In the genomic region with DNA sequence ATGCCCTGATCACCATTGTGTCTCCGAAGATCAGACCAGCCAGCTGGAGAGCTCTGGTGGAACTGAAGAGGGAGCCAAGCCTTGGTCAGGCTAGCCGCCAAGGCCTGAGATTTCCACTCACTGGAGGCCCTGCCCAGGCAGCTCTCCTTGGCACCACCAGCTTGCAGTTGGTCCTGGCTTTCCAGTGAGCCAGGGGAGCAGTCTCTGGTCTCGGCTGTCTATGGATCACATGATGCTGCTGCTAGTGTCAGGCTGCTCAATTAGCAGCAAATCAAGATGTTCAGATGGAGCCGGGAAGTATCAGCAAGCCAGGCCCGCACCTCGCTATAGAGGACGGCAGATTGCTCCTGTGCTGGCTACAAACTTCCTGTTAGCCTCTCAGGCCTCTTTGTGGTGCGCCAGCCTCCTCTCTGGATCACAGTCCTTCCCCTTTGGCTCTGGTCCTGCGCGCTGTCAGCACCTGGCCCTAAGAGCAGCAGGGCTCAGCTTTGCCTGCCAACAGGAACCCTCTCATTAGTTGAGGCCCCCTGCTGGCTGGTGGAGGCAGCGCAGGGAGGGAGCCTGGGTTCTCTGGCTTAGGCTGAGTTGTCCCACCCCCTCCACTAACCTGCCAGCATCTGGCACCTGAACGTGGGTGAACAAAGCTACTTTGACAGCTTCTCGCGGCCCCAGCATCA, we compare ENCODE assay signal across 8 mouse cellular contexts.
DNase-seq lines count a peak whose midpoint lies in the region; ATAC-seq and TF ChIP-seq lines count a peak whose summit lies in the region.

No protein-coding gene starts in this region.

- peak; percentile 91 for DNase-seq in adrenal gland, postnatal 10 days
- peak; percentile 92 for DNase-seq in gastrocnemius, adult 2 months
- DNase-seq in left cerebral cortex, adult 11 months (ENCODE audit: low spot score), result peak; percentile 71
- DNase-seq in lung, postnatal 36 days, result peak; percentile 92
- peak; percentile 87 for DNase-seq in right cerebral cortex, postnatal 10 days (ENCODE audit: low spot score in 2 of 2)
- DNase-seq in natural killer cell, adult 2 months (ENCODE audit: low spot score in 2 of 2), result no peak

- H3K36me3 ChIP-seq in hindbrain, embryonic 13.5 days, result no peaks in the 10 kb centered on the region

- 0 out of 2 replicates have a peak, but pooled peaks cover 5% of the 10 kb centered on the region for H3K27me3 ChIP-seq in hindbrain, embryonic 13.5 days

- intact Hi-C loops in gastrocnemius, adult 2 months (cut with DNase I), result loop anchor here (5.0 kb wide), 2 partner anchors 135 to 475 kb away; no protein-coding TSS in a partner anchor

- no peaks in the 10 kb centered on the region for H3K9me3 ChIP-seq in hindbrain, embryonic 13.5 days

- TF ChIP-seq CTCF in cortical plate, adult 2 months (IDR thresholded peaks at IDR 0.05; ENCODE audit: extremely low read depth, insufficient read depth, low read length), result peak; percentile 53
- TF ChIP-seq CTCF in gastrocnemius, adult 2 months (IDR thresholded peaks at IDR 0.05), result peak; percentile 86

- no peak overlapping the region for H3K9ac ChIP-seq in hindbrain, embryonic 13.5 days

- no peak overlapping the region for H3K27ac ChIP-seq in cortical plate, adult 2 months (ENCODE audit: insufficient read depth, low read length)
- H3K27ac ChIP-seq in gastrocnemius, adult 2 months, result peak overlapping the region; percentile 60
- H3K27ac ChIP-seq in hindbrain, embryonic 13.5 days, result peak overlapping the region; percentile 42; the same call in 1 of the 2 replicates

- 27% methylated on average over 14 of the region's 14 CpGs for WGBS in hindbrain, embryonic 13.5 days

- H3K4me1 ChIP-seq in cortical plate, adult 2 months (ENCODE audit: control insufficient read depth, insufficient read depth, low read length), result peaks cover 9% of the 10 kb centered on the region
- peaks cover 17% of the 10 kb centered on the region for H3K4me1 ChIP-seq in hindbrain, embryonic 13.5 days (replicated peaks)

- no peak for TF ChIP-seq POLR2A in cortical plate, adult 2 months (IDR thresholded peaks at IDR 0.05; ENCODE audit: extremely low read depth, insufficient read depth, low read length)

- H3K4me2 ChIP-seq in hindbrain, embryonic 13.5 days, result no peak overlapping the region

- no peak overlapping the region for H3K4me3 ChIP-seq in cortical plate, adult 2 months (ENCODE audit: insufficient read depth, low read length)
- peak overlapping the region; percentile 47 for H3K4me3 ChIP-seq in gastrocnemius, adult 2 months
- no peak overlapping the region for H3K4me3 ChIP-seq in hindbrain, embryonic 13.5 days

- peak; percentile 61 for ATAC-seq in hindbrain, embryonic 13.5 days (ENCODE audit: low FRiP score)

Comparison
In these comparisons a context has a peak if more than half of its experiments do, and no peak if none do; other contexts are left out.
1. DNase-seq: peak in adrenal gland, postnatal 10 days (single experiment), gastrocnemius, adult 2 months (single experiment), left cerebral cortex, adult 11 months (single experiment), lung, postnatal 36 days (single experiment) and right cerebral cortex, postnatal 10 days (2 of 2); none in natural killer cell, adult 2 months (0 of 2).